8 mouse cellular contexts compared by ENCODE assay signal in genomic region chr2:11172831-11173414, GRCm38 (mm10). TPM values are rescaled to one million over a fixed set of nuclear protein-coding genes. Genes with fewer than 3 reads are reported as not detected.
A peak's percentile ranks its signal among the peaks of the same experiment; 100 is the strongest.
DNase-seq lines count a peak whose midpoint lies in the region; ATAC-seq and TF ChIP-seq lines count a peak whose summit lies in the region.

No protein-coding gene starts in this region.

- no peak for DNase-seq in heart, postnatal 25 days (ENCODE audit: low spot score)
- peak in 1 of 2 experiments; percentile 2 for DNase-seq in layer of hippocampus, adult 2 months (ENCODE audit: low spot score in 2 of 2)
- DNase-seq in adrenal gland, adult 2 months, result no peak
- no peak for DNase-seq in spleen, postnatal 36 days (ENCODE audit: low spot score in 2 of 2)

- no peaks in the 10 kb centered on the region; the same call in 1 of the 2 replicates for H3K4me1 ChIP-seq in heart, embryonic 15.5 days (replicated peaks)
- no peaks in the 10 kb centered on the region; the same call in 1 of the 2 replicates for H3K4me1 ChIP-seq in bone marrow, adult 2 months (ENCODE audit: control insufficient read depth, insufficient read depth, low read length)
- peaks cover 18% of the 10 kb centered on the region for H3K4me1 ChIP-seq in forebrain, embryonic 15.5 days
- H3K4me1 ChIP-seq in midbrain, embryonic 15.5 days, result peaks cover 18% of the 10 kb centered on the region

- H3K9me3 ChIP-seq in heart, embryonic 15.5 days (replicated peaks), result no peaks in the 10 kb centered on the region
- H3K9me3 ChIP-seq in forebrain, embryonic 15.5 days, result no peaks in the 10 kb centered on the region
- no peaks in the 10 kb centered on the region for H3K9me3 ChIP-seq in midbrain, embryonic 15.5 days

- WGBS in heart, embryonic 15.5 days, result 14% methylated on average over 9 of the region's 9 CpGs
- WGBS in bone marrow, adult 2 months, result 3% methylated on average over 9 of the region's 9 CpGs
- WGBS in forebrain, embryonic 15.5 days, result 7% methylated on average over 9 of the region's 9 CpGs
- WGBS in midbrain, embryonic 15.5 days, result 6% methylated on average over 9 of the region's 9 CpGs

- peak overlapping the region; percentile 93 for H3K4me2 ChIP-seq in heart, embryonic 15.5 days
- peak overlapping the region; percentile 91 for H3K4me2 ChIP-seq in forebrain, embryonic 15.5 days (replicated peaks)
- H3K4me2 ChIP-seq in midbrain, embryonic 15.5 days, result peak overlapping the region; percentile 99

- no peak overlapping the region for H3K9ac ChIP-seq in heart, embryonic 15.5 days
- no peak overlapping the region for H3K9ac ChIP-seq in forebrain, embryonic 15.5 days (replicated peaks)
- no peak overlapping the region for H3K9ac ChIP-seq in midbrain, embryonic 15.5 days

- peaks cover 13% of the 10 kb centered on the region for H3K27me3 ChIP-seq in heart, embryonic 15.5 days
- peaks cover 58% of the 10 kb centered on the region for H3K27me3 ChIP-seq in forebrain, embryonic 15.5 days
- peaks cover 8% of the 10 kb centered on the region for H3K27me3 ChIP-seq in midbrain, embryonic 15.5 days (replicated peaks)

- ATAC-seq in heart, embryonic 15.5 days (replicated peaks; ENCODE audit: insufficient number of reproducible peaks, insufficient read depth, low FRiP score, low read depth), result no peak
- no peak for ATAC-seq in forebrain, embryonic 15.5 days (replicated peaks)
- ATAC-seq in midbrain, embryonic 15.5 days (replicated peaks), result peak; percentile 59

- H3K27ac ChIP-seq in heart, embryonic 15.5 days, result no peak overlapping the region
- no peak overlapping the region for H3K27ac ChIP-seq in bone marrow, adult 2 months (ENCODE audit: control insufficient read depth, insufficient read depth, low read depth, low read length, poor library complexity)
- no peak overlapping the region; the same call in 1 of the 2 replicates for H3K27ac ChIP-seq in forebrain, embryonic 15.5 days (replicated peaks)
- H3K27ac ChIP-seq in layer of hippocampus, adult 2 months, result peak overlapping the region; percentile 81
- H3K27ac ChIP-seq in midbrain, embryonic 15.5 days, result no peak overlapping the region

- no peak for TF ChIP-seq POLR2A in bone marrow, adult 2 months (IDR thresholded peaks at IDR 0.05; ENCODE audit: borderline replicate concordance, control insufficient read depth, low read depth, low read length)

- TF ChIP-seq CTCF in bone marrow, adult 2 months (IDR thresholded peaks at IDR 0.05; ENCODE audit: control insufficient read depth, insufficient read depth, low read length), result no peak
- no peak for TF ChIP-seq CTCF in layer of hippocampus, adult 2 months (conservative IDR thresholded peaks at IDR 0.05)

- intact Hi-C loops in heart, postnatal 25 days (cut with DNase I), result loop anchor here (5.0 kb wide), 1 partner anchor 74 kb away; no protein-coding TSS in a partner anchor

- no peaks in the 10 kb centered on the region for H3K36me3 ChIP-seq in heart, embryonic 15.5 days
- H3K36me3 ChIP-seq in forebrain, embryonic 15.5 days, result no peaks in the 10 kb centered on the region
- H3K36me3 ChIP-seq in midbrain, embryonic 15.5 days (replicated peaks), result no peaks in the 10 kb centered on the region

- peak overlapping the region; percentile 61 for H3K4me3 ChIP-seq in heart, embryonic 15.5 days
- H3K4me3 ChIP-seq in bone marrow, adult 2 months (replicated peaks; ENCODE audit: control insufficient read depth, low read depth, low read length), result peak overlapping the region; percentile 12
- H3K4me3 ChIP-seq in forebrain, embryonic 15.5 days, result peak overlapping the region; percentile 54
- H3K4me3 ChIP-seq in layer of hippocampus, adult 2 months, result peak overlapping the region; percentile 55
- H3K4me3 ChIP-seq in midbrain, embryonic 15.5 days, result peak overlapping the region; percentile 67

RNA-seq across cellular contexts. Expression of gene Prkcq, which starts 1.0 kb away (rescaled TPM):
- 1.2 and 4.0 TPM in 2 replicates for polyA plus RNA-seq in heart, embryonic 15.5 days (2015; fragmentation: Nextera tagmentation; extraction: Ambion mirVana)
- 1 to 10 TPM; 1.6 to 2.0 TPM for total RNA-seq in heart, postnatal 25 days (2021)
- polyA plus RNA-seq in bone marrow, adult 2 months (2011; ENCODE audit: insufficient read depth, insufficient read length, low replicate concordance, missing spikeins), result 12.8 and 25.8 TPM in 2 replicates
- polyA plus RNA-seq in forebrain, embryonic 15.5 days (2015; fragmentation: Nextera tagmentation; extraction: Ambion mirVana), result 3.2 and 3.5 TPM in 2 replicates
- 1 to 10 TPM; 7.4 to 8.9 TPM for total RNA-seq in layer of hippocampus, adult 2 months (2021)
- polyA plus RNA-seq in midbrain, embryonic 15.5 days (2015; fragmentation: Nextera tagmentation; extraction: Ambion mirVana), result 5.6 and 6.9 TPM in 2 replicates
- total RNA-seq in adrenal gland, adult 2 months (2021), result 1 to 10 TPM; 1.2 to 2.4 TPM
- 0.44 and 0.46 TPM in 2 replicates for polyA plus RNA-seq in adrenal gland, adult 2 months (2012; rRNA removed)

Comparison
In these comparisons a context has a peak if more than half of its experiments do, and no peak if none do; other contexts are left out.
1. H3K4me3 ChIP-seq: peak in every context shown above with its lines; median percentile 67 in midbrain, embryonic 15.5 days; 61 in heart, embryonic 15.5 days; 55 in layer of hippocampus, adult 2 months; 54 in forebrain, embryonic 15.5 days; 12 in bone marrow, adult 2 months.